Mouse (Mus musculus) left cerebral cortex, postnatal 4 days (tissue): ENCODE measurements at regions not wholly inside any gene's neighbourhood (a gene's known extent, or its start where the extent isn't known, plus 50 kb on each side); places are given as distances from the start of the nearest gene placed in this dataset.

ENCODE experiments used
- DNase-seq: peaks from one replicate; pipeline ENCODE4 v3.0.0-alpha.2; 2022
- intact Hi-C: fragments of 180-260 bp; cut with DNase I; formaldehyde crosslinking; loops from one replicate; pipeline ENCODE4 v1.15.1; 2025

DNA sequence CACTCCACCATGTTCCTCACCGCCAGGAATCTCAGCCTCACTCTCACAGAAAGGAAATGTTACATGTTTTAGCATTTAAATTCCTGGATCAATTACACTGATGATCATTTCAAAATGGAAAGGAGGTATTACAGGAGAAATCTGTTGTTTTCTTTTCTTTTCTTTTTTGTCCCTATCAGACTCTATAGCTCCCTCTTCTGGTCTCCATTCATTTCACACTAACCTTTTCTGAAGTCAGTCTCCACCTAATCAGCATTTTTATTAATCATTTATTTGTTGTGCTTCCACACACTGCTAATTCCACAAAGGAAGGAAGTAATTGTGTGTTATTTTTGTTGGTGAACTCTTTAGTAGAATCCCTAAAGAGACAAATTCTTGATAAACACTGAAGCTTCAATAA is 130.5 kb upstream of the Car10 start:
- intact Hi-C loops = no loop called here
- no peak for DNase-seq

DNA sequence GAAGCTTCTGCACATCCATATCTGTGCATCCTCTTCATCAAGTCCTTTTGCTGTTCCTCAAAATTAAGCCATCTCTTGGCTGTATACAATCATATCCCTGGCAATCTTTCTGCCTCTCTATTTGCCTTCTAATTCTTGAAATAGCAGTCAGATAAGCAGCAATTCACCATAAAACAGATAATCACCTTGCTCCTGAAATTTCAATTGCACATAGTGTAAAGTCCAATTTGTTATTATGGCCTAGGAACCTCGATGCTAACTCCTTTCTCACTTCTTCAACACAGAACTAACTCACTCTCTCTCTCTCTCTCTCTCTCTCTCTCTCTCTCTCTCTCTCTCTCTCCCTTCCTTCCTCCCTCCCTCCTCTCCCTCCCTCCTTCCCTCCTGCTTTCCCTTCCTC is 98.2 kb upstream of the Car10 start:
- no peak for DNase-seq
- intact Hi-C loops = no loop called here

DNA sequence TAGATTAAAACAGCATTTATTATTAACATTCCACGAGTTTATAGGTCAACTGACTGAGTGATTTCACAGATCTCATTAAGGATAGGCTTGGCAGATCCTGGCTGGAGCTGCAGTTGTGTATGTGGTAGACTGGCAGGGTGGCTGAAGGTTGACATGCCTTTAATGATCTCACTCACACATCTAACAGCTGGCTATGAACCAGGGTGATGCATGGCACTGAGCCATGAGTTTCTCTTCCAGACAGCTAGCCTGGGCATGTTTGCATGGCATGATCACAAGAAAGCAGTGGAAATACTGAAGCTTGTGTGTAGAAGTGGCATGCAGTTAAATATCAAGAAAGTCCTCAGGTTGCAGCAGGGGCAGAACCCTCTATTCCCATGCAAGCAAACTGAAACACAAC is 91.8 kb upstream of the Car10 start:
- intact Hi-C loops = no loop called here

DNA sequence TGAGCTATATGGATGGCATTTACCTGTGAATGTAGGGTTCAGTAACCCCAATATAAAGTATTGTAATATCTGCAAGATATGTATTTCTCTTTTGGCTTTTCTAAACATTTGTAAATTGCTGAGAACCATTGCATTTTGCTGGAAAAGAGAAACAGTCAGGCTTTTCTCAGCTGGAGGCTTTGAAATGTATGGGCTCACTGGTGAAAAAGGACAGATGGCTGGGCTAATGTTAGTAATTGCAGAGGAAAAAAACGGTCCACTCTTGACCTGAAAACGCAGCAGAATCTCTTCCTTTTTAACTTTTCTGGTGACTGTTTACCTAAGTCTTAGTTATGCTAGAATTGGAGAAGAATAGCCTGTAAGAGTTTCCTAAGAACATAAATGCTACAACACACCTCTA is 71.8 kb upstream of the Car10 start:
- intact Hi-C loops = no loop called here
- no peak for DNase-seq

More for the DNA sequence above, 91.8 kb upstream of the Car10 start:
- peak; percentile 23 for DNase-seq

DNA sequence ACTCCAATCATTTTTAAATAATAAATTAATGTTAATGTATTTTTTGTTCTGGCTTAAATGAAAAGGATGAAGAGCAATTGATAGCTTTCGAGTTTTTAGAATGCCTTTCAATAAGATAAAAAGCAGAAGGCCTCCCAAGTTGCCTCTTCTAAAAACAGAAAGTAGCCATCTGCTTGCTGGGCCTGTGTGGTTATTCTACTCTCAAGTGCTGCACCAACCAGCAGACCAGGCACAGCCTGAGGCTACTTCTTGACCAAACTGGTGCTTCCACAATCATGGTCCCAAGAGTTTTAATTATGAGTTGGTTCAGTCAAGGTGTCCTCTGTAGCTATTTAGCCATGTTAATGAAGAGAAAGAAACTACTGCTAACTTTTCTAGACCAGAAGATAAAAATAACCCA is 62.3 kb upstream of the Car10 start:
- DNase-seq = no peak
- intact Hi-C loops = no loop called here

DNA sequence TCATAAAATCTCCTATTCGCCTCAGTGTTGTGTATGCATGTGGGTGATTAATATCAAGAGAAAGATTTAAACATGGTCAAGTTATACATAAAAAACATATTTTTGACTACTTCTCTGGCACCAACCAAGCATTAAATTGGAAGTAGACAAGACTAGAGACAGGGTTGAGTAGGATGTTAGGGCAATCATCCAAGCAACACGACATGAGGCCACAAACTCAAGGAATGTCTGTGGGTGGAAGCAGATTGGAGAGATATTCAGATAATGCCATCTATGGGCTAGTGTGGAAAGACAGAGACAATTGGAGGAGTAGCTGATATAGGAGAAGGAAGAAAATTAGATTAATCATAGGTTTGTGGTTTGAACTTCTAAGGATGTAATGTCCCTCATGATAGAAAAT is 60.0 kb upstream of the Car10 start:
- DNase-seq = no peak
- intact Hi-C loops = no loop called here

DNA sequence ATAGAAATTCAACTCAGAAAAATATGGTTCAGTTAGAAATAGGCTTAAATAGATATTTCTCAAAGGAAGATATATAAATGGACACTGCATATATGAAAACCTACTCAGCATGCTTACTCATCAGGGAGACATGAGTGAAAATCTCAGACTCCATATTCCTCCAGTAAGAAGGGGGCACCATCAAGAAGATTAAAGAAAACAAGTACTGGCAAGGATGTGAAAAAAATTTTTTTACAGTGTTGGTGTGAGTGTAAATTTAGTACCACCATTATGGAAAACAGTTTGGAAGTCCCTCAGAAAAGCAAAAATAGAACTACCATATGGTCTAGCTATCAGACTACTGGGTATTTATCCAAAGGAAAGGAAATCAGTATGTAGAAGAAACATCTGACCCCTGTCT is 58.5 kb upstream of the Car10 start:
- no peak for DNase-seq
- intact Hi-C loops = no loop called here

DNA sequence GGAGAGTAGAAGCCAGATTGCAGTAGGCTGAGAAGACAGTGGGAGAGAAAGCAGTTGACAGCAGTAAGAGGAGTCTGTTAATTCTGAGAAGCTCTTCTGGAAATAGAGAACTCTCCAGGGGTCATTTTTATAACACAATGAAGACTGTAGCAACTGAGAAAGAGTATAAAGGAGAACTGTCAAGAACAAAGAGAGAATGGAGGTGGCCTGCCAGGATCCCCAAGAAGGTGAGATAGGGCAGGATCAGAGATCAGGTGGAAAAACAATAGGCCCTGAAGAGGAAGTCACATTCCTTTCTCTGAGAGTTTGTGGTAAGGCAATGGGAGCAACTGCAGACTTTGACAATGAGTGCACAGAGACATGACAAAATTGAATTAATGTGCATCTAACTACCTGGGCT is 57.0 kb upstream of the Car10 start:
- intact Hi-C loops = no loop called here
- no peak for DNase-seq

DNA sequence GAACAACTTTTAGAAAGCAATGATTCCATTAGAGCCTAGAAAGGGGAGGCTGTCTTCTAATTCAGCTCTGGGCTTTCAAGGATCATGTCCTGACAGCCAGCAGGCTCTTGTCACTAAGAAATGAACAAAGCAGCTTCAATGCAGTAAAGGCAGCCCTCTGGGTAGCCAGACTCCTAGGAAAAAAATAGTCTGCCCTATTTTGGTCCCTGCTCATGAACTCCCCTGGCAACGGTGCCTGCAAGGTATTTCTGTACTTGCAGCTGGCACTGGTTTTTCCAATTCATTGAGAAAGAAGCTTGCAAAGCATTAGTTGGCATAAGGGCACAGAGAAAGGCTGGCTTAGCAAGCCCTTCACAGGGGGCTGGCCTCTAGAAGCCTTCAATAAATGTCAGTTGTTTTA is 52.8 kb upstream of the Car10 start:
- peak; percentile 1 for DNase-seq
- intact Hi-C loops = no loop called here
